Mouse (Mus musculus) MEL (cell line): Measurements from ENCODE around the gene Opalin.

Experiments used
- HCFC1 ChIP-seq: IDR thresholded peaks from 2 replicates; pipeline ENCODE4 v1.6.1; 2012; ENCODE audit warnings: low read depth, mild to moderate bottlenecking, inconsistent platforms, low read length, improper control_type of control experiment, moderate library complexity
- JUND ChIP-seq: IDR thresholded peaks from 2 replicates; pipeline ENCODE4 v1.6.1; 2011; ENCODE audit warnings: low read depth, mild to moderate bottlenecking, improper control_type of control experiment, low read length
- MAFK ChIP-seq: IDR thresholded peaks from 2 replicates; pipeline ENCODE4 v1.6.1; 2011; ENCODE audit warnings: low read depth, mild to moderate bottlenecking, low read length, improper control_type of control experiment, borderline replicate concordance
- MAX ChIP-seq: IDR thresholded peaks from 2 replicates; pipeline ENCODE4 v1.6.1; 2011; ENCODE audit warnings: low read length, improper control_type of control experiment
- NELFE ChIP-seq: IDR thresholded peaks from 2 replicates; pipeline ENCODE4 v1.6.1; 2011; ENCODE audit warnings: low read depth, low read length, improper control_type of control experiment
- NRF1 ChIP-seq: IDR thresholded peaks from 2 replicates; pipeline ENCODE4 v1.6.1; 2014; ENCODE audit warnings: low read depth, mild to moderate bottlenecking, inconsistent platforms, low read length, improper control_type of control experiment, moderate library complexity; ENCODE audit not compliant: poor library complexity, insufficient read depth, severe bottlenecking
- POLR2A ChIP-seq, 2 experiments: IDR thresholded peaks; 2 replicates each; pipeline ENCODE4 v1.6.1; 2011 to 2012; ENCODE audit warnings: low read length in 2 of 2, mild to moderate bottlenecking in 2 of 2, control low read depth in 1 of 2, improper control_type of control experiment in 1 of 2, low read depth in 1 of 2, moderate library complexity in 1 of 2; ENCODE audit not compliant: control insufficient read depth in 1 of 2, insufficient read depth in 1 of 2, poor library complexity in 1 of 2
- USF1 ChIP-seq: IDR thresholded peaks from 2 replicates; pipeline ENCODE4 v1.6.1; 2014; ENCODE audit warnings: low read depth, mild to moderate bottlenecking, inconsistent platforms, low read length, improper control_type of control experiment, moderate library complexity
- ZMIZ1 ChIP-seq: IDR thresholded peaks from 2 replicates; pipeline ENCODE4 v1.6.1; 2012; ENCODE audit warnings: low read depth, mild to moderate bottlenecking, inconsistent platforms, low read length, improper control_type of control experiment, moderate library complexity

DNA sequence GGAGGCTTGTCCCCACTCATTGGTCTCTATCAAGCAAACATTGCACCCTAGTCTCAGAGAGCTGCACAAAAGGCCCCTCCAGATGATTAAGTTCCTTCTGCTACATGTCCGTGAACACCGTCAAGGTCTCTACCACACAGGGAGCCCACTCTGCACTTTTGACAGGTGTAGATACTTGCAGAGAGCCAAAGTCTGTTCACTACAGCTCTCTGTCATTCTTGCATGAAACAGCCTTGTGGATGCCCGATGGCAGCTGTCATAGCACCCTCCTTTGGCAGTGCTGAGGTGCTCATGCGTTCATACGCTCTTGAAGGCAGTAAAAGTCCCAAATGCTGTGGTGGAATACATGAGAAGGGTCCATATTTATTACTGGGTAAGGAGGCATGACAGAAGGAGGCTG is 49.9 kb downstream of the Opalin start:
- no peak for TF ChIP-seq NELFE
- no peak for TF ChIP-seq POLR2A (IDR thresholded peaks at IDR 0.05; ENCODE audit: control insufficient read depth in 1 of 2, insufficient read depth in 1 of 2, low read depth in 1 of 2, low read length in 2 of 2, poor library complexity in 1 of 2)
- no peak for TF ChIP-seq JUND
- TF ChIP-seq USF1: no peak
- no peak for TF ChIP-seq MAFK
- no peak for TF ChIP-seq ZMIZ1
- TF ChIP-seq MAX: no peak
- no peak for TF ChIP-seq HCFC1
- TF ChIP-seq NRF1: no peak
